Mouse (Mus musculus) bone marrow, adult 2 months (tissue): ENCODE data around the gene Fto. TPM values are rescaled to one million over a fixed set of nuclear protein-coding genes. Genes with fewer than 3 reads are reported as not detected.

Experiments used
- H3K27ac ChIP-seq: fragments of 200-500 bp; 2 replicates; pipeline ENCODE4 v1.5.1; 2012; ENCODE audit warnings: low read depth, mild to moderate bottlenecking, control low read depth, inconsistent platforms, low read length; ENCODE audit not compliant: control insufficient read depth, poor library complexity, insufficient read depth
- H3K4me1 ChIP-seq: fragments of 200-500 bp; 2 replicates; pipeline ENCODE4 v1.6.1; 2011; ENCODE audit warnings: low read length; ENCODE audit not compliant: control insufficient read depth, insufficient read depth
- H3K4me3 ChIP-seq: fragments of 200-500 bp; replicated peaks from 2 replicates; pipeline ENCODE3; 2011; ENCODE audit warnings: mild to moderate bottlenecking, low read depth, low read length, control low read depth; ENCODE audit not compliant: control insufficient read depth
- CTCF ChIP-seq: fragments of 200-500 bp; IDR thresholded peaks from 2 replicates; pipeline ENCODE4 v1.5.1; 2011; ENCODE audit warnings: low read length, control low read depth; ENCODE audit not compliant: control insufficient read depth, insufficient read depth
- POLR2A ChIP-seq: fragments of 200-500 bp; IDR thresholded peaks from 2 replicates; pipeline ENCODE4 v1.6.1; 2011; ENCODE audit warnings: low read depth, mild to moderate bottlenecking, control low read depth, low read length, borderline replicate concordance; ENCODE audit not compliant: control insufficient read depth
- WGBS: fragments of 180-500 bp; shearing (Covaris S2); methylation state at CpG from one replicate; pipeline ENCODE4 v1.1.7; 2018; 5-methylcytosine and 5-hydroxymethylcytosine counted together
- polyA plus RNA-seq: library from polyadenylated mRNA; stranded (reverse); fragments of >200 nt; gene quantifications from 2 replicates; pipeline ENCODE4 v1.2.4, GENCODE M21; 2011; ENCODE audit warnings: low replicate concordance; ENCODE audit not compliant: missing spikeins, insufficient read depth, insufficient read length

Fto gene
- polyA plus RNA-seq, 1 experiment, result 11.4 TPM

GRCm38 (mm10) chr8:91524056-91524864 lies 210.9 kb downstream of the Fto start:
- 85% methylated on average over 16 of the region's 16 CpGs for WGBS
- no peaks in the 10 kb centered on the region; the same call in 1 of the 2 replicates for H3K4me1 ChIP-seq
- TF ChIP-seq CTCF (no peak), POLR2A (no peak)
- H3K27ac ChIP-seq, result no peak overlapping the region
- no peak overlapping the region for H3K4me3 ChIP-seq

- TF ChIP-seq CTCF, result no peak
- TF ChIP-seq POLR2A, result no peak
- WGBS, result 63% methylated on average over 4 of the region's 4 CpGs
- Histone ChIP-seq H3K4me3 (no peak overlapping the region), H3K4me1 (no peaks in the 10 kb centered on the region; the same call in 1 of the 2 replicates), H3K27ac (no peak overlapping the region)
These were observed 211.5 kb downstream of the Fto start for GRCm38 (mm10) chr8:91524865-91525250.

GRCm38 (mm10) chr8:91525342-91525817 lies 212.1 kb downstream of the Fto start:
- H3K4me3 ChIP-seq, result no peak overlapping the region
- H3K27ac ChIP-seq, result no peak overlapping the region
- TF ChIP-seq CTCF (no peak), POLR2A (no peak)
- 72% methylated on average over 10 of the region's 10 CpGs for WGBS
- H3K4me1 ChIP-seq, result no peaks in the 10 kb centered on the region; the same call in 1 of the 2 replicates

- Histone ChIP-seq H3K27ac (no peak overlapping the region), H3K4me3 (no peak overlapping the region), H3K4me1 (no peaks in the 10 kb centered on the region)
- WGBS, result 71% methylated on average over 2 of the region's 2 CpGs
- TF ChIP-seq CTCF, result no peak
- TF ChIP-seq POLR2A, result no peak
These were observed 215.6 kb downstream of the Fto start for GRCm38 (mm10) chr8:91528967-91529366.

- H3K27ac ChIP-seq, result no peak overlapping the region
- TF ChIP-seq POLR2A (no peak), CTCF (no peak)
- no peaks in the 10 kb centered on the region for H3K4me1 ChIP-seq
- 82% methylated on average over 5 of the region's 5 CpGs for WGBS
- H3K4me3 ChIP-seq, result no peak overlapping the region
These were observed 216.4 kb downstream of the Fto start for GRCm38 (mm10) chr8:91529699-91530098.

GRCm38 (mm10) chr8:91530656-91531055 lies 217.3 kb downstream of the Fto start:
- WGBS, result 82% methylated on average over 8 of the region's 8 CpGs
- Histone ChIP-seq H3K4me1 (no peaks in the 10 kb centered on the region), H3K4me3 (no peak overlapping the region), H3K27ac (no peak overlapping the region)
- TF ChIP-seq POLR2A, result no peak
- TF ChIP-seq CTCF, result no peak

GRCm38 (mm10) chr8:91531971-91532370 lies 218.6 kb downstream of the Fto start:
- Histone ChIP-seq H3K4me1 (no peaks in the 10 kb centered on the region), H3K27ac (no peak overlapping the region), H3K4me3 (no peak overlapping the region)
- WGBS, result 52% methylated on average over 8 of the region's 8 CpGs
- TF ChIP-seq POLR2A (no peak), CTCF (peak; percentile 71)

DNA sequence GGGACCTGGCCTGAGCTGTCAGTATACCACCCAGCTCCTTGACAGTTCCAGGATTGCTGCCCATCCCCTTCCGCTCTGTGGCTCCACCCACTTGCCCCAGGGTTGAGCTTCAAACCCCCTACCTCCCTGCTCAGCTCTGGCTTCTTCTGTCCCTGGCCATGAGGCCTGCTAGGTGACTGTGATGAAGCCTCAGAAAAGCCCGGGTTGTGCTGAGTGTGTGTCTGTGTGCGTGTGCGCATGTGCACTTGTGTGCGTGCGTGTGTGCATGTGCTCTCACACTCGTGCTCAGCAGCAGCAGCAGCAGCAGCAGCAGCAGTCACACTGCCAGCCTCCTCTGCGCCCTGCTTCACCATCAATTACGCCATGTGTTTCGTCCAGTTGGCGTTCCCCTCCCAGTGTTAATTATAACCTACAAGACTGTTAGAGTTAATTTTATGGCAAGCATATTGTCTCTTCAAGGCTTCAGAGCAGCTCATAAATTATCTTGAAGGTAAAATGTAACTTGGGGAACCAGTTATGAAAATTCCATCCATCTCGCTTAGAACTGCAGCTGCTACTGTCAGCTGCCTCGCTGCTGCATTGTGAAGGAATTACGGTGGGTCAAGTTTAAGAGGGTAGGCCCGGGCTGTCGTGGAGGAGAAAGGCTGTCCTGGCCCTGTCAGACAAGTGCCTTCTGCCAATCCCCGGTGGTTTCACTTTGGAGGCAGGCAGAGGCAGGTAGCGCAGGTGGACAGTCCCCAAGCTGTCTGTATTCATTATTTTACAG lies 219.5 kb downstream of the Fto start:
- TF ChIP-seq POLR2A, result no peak
- TF ChIP-seq CTCF, result no peak
- 90% methylated on average over 18 of the region's 18 CpGs for WGBS
- no peaks in the 10 kb centered on the region for H3K4me1 ChIP-seq
- no peak overlapping the region for H3K27ac ChIP-seq
- H3K4me3 ChIP-seq, result no peak overlapping the region
